Mouse (Mus musculus): ENCODE results near the gene Sipa1l1. TPM values are rescaled to one million over a fixed set of nuclear protein-coding genes. Genes with fewer than 3 reads are reported as not detected.

The Sipa1l1 gene
- polyA plus RNA-seq, 1 experiment from 2014 or later: 39.8 TPM

GRCm38 (mm10) chr12:82237946-82238345, 68.8 kb downstream of the Sipa1l1 start:
- 50% methylated on average over 4 of the region's 4 CpGs for WGBS

GRCm38 (mm10) chr12:82240674-82241073, 71.6 kb downstream of the Sipa1l1 start:
- Histone ChIP-seq H3K4me3 (replicated peaks) (no peak overlapping the region), H3K27me3 (no peaks in the 10 kb centered on the region)
- WGBS: 76% methylated on average over 6 of the region's 6 CpGs

More at GRCm38 (mm10) chr12:82237946-82238345, 68.8 kb downstream of the Sipa1l1 start:
- H3K4me2 ChIP-seq: no peak overlapping the region
- no peaks in the 10 kb centered on the region for H3K9me3 ChIP-seq (replicated peaks)
- ATAC-seq (replicated peaks; ENCODE audit: low FRiP score): no peak
- H3K4me3 ChIP-seq (replicated peaks): no peak overlapping the region
- no peak overlapping the region for H3K27ac ChIP-seq
- no peaks in the 10 kb centered on the region for H3K27me3 ChIP-seq
- H3K9ac ChIP-seq: no peak overlapping the region
- H3K4me1 ChIP-seq: peaks cover 11% of the 10 kb centered on the region; the same call in 1 of the 2 replicates
- H3K36me3 ChIP-seq: 0 out of 2 replicates have a peak, but pooled peaks cover 9% of the 10 kb centered on the region

DNA sequence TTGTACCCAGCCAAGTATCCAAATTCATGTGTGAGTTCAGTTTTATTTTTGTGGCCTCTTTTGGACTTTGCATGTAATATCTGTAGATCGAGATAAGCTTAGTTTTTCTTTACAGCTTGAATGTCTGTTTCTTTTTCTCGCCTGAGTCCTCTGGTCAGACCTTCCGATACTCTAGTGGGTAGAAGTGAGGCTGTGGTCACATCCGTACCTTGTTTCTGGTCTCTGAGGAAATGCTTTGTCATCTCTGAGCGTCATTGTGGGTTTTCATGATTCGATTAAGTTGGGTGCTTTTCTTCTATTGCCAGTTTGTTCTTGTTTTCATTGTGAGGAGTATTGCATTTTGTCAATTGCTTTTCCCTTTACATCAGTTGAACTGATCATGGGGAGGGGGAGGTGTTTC, 76.1 kb downstream of the Sipa1l1 start:
- H3K9me3 ChIP-seq (replicated peaks): no peaks in the 10 kb centered on the region
- H3K27ac ChIP-seq: 0 out of 2 replicates have a peak overlapping the region, but pooled peaks have one; percentile 49
- no peak overlapping the region for H3K4me3 ChIP-seq (replicated peaks)
- no peak overlapping the region for H3K9ac ChIP-seq
- ATAC-seq (replicated peaks; ENCODE audit: low FRiP score): no peak
- H3K4me1 ChIP-seq: peaks cover 24% of the 10 kb centered on the region
- no peak overlapping the region for H3K4me2 ChIP-seq
- 82% methylated on average over 6 of the region's 6 CpGs for WGBS
- H3K36me3 ChIP-seq: no peaks in the 10 kb centered on the region
- no peaks in the 10 kb centered on the region for H3K27me3 ChIP-seq

More at GRCm38 (mm10) chr12:82240674-82241073, 71.6 kb downstream of the Sipa1l1 start:
- no peak overlapping the region for H3K9ac ChIP-seq
- H3K27ac ChIP-seq: no peak overlapping the region
- H3K9me3 ChIP-seq (replicated peaks): no peaks in the 10 kb centered on the region
- H3K4me2 ChIP-seq: no peak overlapping the region
- H3K4me1 ChIP-seq: peaks cover 22% of the 10 kb centered on the region
- H3K36me3 ChIP-seq: 0 out of 2 replicates have a peak, but pooled peaks cover 4% of the 10 kb centered on the region
- ATAC-seq (replicated peaks; ENCODE audit: low FRiP score): no peak

DNA sequence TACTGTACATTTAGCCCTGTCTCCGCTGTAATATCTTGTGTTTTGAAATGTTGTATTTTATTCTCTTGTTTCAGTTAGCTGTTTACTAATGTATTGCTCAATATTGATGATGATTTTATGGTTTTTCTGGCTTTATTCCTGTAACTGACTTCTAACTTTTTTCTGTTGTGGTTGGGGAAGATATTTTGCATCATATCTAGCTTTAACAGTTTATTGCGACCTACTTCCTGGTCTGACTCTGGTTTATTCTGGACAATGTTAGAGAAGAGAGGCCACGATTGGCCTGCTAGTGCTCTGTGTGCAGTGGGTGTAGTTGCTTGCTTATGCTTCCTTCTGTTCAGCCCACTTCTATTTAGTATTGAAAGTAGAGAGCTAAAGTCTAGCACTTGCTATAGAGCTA, 77.3 kb downstream of the Sipa1l1 start:
- no peak for ATAC-seq (replicated peaks; ENCODE audit: low FRiP score)
- Histone ChIP-seq H3K9me3 (replicated peaks) (no peaks in the 10 kb centered on the region), H3K27ac (peak overlapping the region; percentile 49; the same call in 1 of the 2 replicates), H3K4me1 (peaks cover 24% of the 10 kb centered on the region), H3K4me2 (no peak overlapping the region), H3K9ac (no peak overlapping the region), H3K36me3 (no peaks in the 10 kb centered on the region), H3K4me3 (replicated peaks) (no peak overlapping the region), H3K27me3 (no peaks in the 10 kb centered on the region)
- WGBS: 83% methylated on average over 3 of the region's 3 CpGs

- no peak for ATAC-seq (replicated peaks; ENCODE audit: low FRiP score)
- H3K27me3 ChIP-seq: no peaks in the 10 kb centered on the region
- peaks cover 24% of the 10 kb centered on the region for H3K4me1 ChIP-seq
- WGBS: 86% methylated on average over 14 of the region's 14 CpGs
- no peaks in the 10 kb centered on the region for H3K9me3 ChIP-seq (replicated peaks)
- H3K36me3 ChIP-seq: no peaks in the 10 kb centered on the region
- H3K9ac ChIP-seq: no peak overlapping the region
- 0 out of 2 replicates have a peak overlapping the region, but pooled peaks have one; percentile 10 for H3K27ac ChIP-seq
- no peak overlapping the region for H3K4me2 ChIP-seq
- H3K4me3 ChIP-seq (replicated peaks): no peak overlapping the region
Measured at GRCm38 (mm10) chr12:82247371-82248258, 78.5 kb downstream of the Sipa1l1 start.

DNA sequence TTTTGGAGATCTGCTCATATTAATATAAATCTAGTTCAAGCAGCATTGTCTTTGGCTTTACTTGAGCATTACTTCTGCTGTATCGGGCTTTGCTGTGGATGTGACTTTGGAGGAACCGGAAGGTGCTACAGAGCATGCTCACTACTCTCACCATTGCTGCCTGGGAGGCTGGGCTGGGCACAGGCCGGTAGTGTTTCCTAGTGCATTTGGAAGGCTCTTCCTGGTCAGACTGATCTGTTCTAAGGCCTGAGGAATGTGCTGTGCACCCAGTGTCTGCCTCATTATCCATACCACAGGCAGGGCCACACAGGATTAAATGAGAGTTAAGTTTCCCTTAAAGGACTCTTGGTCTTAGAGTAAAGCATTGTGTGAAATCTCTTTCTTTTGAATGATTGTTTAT, 79.4 kb downstream of the Sipa1l1 start:
- Histone ChIP-seq H3K9me3 (replicated peaks) (no peaks in the 10 kb centered on the region), H3K27me3 (no peaks in the 10 kb centered on the region), H3K9ac (no peak overlapping the region), H3K27ac (no peak overlapping the region), H3K4me1 (peaks cover 27% of the 10 kb centered on the region), H3K36me3 (no peaks in the 10 kb centered on the region), H3K4me3 (replicated peaks) (no peak overlapping the region), H3K4me2 (no peak overlapping the region)
- ATAC-seq (replicated peaks; ENCODE audit: low FRiP score): no peak
- 86% methylated on average over 3 of the region's 3 CpGs for WGBS

DNA sequence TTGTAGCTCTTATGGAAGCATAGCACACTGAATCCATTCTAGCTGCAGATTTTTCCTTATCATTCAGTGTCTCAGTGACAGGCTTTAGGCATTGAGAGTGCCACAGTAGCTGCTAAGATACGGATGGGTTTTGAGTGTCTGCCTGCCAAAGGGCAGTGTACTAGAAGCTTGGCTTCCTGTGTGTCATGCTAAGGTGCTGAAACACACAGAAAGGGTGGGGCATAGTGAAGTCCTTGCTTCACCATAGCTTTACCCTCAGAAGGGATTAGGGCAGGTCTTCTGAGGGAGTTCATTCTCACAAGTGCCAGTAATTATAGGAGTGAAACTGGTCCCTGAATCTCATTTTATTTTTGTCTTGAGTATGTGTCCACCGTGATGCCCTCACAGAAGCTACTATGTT, 82.2 kb downstream of the Sipa1l1 start:
- 84% methylated on average over 2 of the region's 2 CpGs for WGBS
- Histone ChIP-seq H3K9me3 (replicated peaks) (no peaks in the 10 kb centered on the region), H3K4me2 (no peak overlapping the region), H3K27me3 (no peaks in the 10 kb centered on the region), H3K27ac (no peak overlapping the region), H3K36me3 (no peaks in the 10 kb centered on the region), H3K4me1 (peaks cover 23% of the 10 kb centered on the region), H3K9ac (no peak overlapping the region), H3K4me3 (replicated peaks) (no peak overlapping the region)
- no peak for ATAC-seq (replicated peaks; ENCODE audit: low FRiP score)

GRCm38 (mm10) chr12:82254076-82254475, 85.0 kb downstream of the Sipa1l1 start:
- 78% methylated on average over 5 of the region's 5 CpGs for WGBS
- Histone ChIP-seq H3K9me3 (replicated peaks) (no peaks in the 10 kb centered on the region), H3K27ac (no peak overlapping the region), H3K4me3 (replicated peaks) (no peak overlapping the region), H3K9ac (no peak overlapping the region), H3K4me2 (no peak overlapping the region), H3K4me1 (peaks cover 23% of the 10 kb centered on the region), H3K36me3 (no peaks in the 10 kb centered on the region), H3K27me3 (no peaks in the 10 kb centered on the region)
- no peak for ATAC-seq (replicated peaks; ENCODE audit: low FRiP score)

- 82% methylated on average over 5 of the region's 5 CpGs for WGBS
- no peak overlapping the region for H3K4me2 ChIP-seq
- ATAC-seq (replicated peaks; ENCODE audit: low FRiP score): peak; percentile 79; the same call in 1 of the 2 replicates
Measured at GRCm38 (mm10) chr12:82256012-82256411, 86.9 kb downstream of the Sipa1l1 start.

GRCm38 (mm10) chr12:82256921-82257500, 87.9 kb downstream of the Sipa1l1 start:
- Histone ChIP-seq H3K4me3 (replicated peaks) (no peak overlapping the region), H3K9ac (no peak overlapping the region), H3K36me3 (no peaks in the 10 kb centered on the region), H3K27me3 (no peaks in the 10 kb centered on the region), H3K9me3 (replicated peaks) (no peaks in the 10 kb centered on the region), H3K4me2 (no peak overlapping the region), H3K4me1 (peaks cover 23% of the 10 kb centered on the region), H3K27ac (peak overlapping the region; percentile 29; the same call in 1 of the 2 replicates)
- ATAC-seq (replicated peaks; ENCODE audit: low FRiP score): no peak
- 86% methylated on average over 6 of the region's 6 CpGs for WGBS

More at GRCm38 (mm10) chr12:82256012-82256411, 86.9 kb downstream of the Sipa1l1 start:
- no peaks in the 10 kb centered on the region for H3K36me3 ChIP-seq
- peak overlapping the region; percentile 29 for H3K27ac ChIP-seq
- H3K4me1 ChIP-seq: peaks cover 23% of the 10 kb centered on the region
- H3K9ac ChIP-seq: no peak overlapping the region
- H3K4me3 ChIP-seq (replicated peaks): no peak overlapping the region
- no peaks in the 10 kb centered on the region for H3K9me3 ChIP-seq (replicated peaks)
- no peaks in the 10 kb centered on the region for H3K27me3 ChIP-seq

DNA sequence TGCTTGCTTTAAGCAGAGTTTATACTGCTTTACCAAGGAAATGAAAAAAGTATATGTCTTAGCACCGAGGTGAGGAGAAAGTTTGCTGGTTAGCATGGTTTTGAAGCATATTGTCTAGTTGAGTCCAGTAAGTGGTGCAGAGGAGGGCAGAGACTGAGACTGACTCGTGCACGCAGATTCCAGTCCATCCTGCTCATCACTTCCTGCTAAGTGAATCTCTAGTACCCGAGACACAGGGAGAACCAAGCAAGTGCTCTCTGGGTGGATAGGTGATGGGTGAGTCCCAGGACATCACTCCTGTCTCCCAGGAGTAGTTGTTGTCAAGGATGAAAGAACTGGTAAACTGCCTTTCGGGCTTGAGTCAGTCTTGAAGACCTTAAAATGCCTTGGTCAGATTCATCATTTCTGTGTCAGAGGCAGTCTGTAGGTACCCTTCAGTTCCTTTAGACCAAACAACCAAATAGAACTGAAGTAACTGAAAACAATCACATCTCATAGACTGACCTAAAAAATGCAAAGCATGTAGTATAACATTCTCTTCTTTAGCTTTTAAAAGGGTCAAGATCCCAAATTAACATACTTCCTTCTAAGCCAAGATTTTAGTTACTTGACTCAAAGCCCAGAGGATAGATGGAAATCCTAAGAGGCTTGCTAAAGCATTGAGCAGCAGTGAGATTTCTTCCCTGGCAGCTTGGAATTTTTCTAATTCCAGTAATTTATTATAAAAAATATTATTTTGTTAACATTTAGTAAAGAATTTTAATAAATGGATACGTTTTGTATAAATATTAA, 89.1 kb downstream of the Sipa1l1 start:
- 84% methylated on average over 6 of the region's 6 CpGs for WGBS
- ATAC-seq (replicated peaks; ENCODE audit: low FRiP score): no peak

More for the DNA sequence above, 89.1 kb downstream of the Sipa1l1 start:
- Histone ChIP-seq H3K4me3 (replicated peaks) (no peak overlapping the region), H3K27me3 (no peaks in the 10 kb centered on the region), H3K9me3 (replicated peaks) (no peaks in the 10 kb centered on the region), H3K9ac (no peak overlapping the region), H3K4me2 (no peak overlapping the region), H3K36me3 (no peaks in the 10 kb centered on the region), H3K4me1 (peaks cover 22% of the 10 kb centered on the region), H3K27ac (peak overlapping the region; percentile 37; the same call in 1 of the 2 replicates)

Measured in kidney, embryonic 15.5 days (tissue).